Mouse (Mus musculus): ENCODE measurements at regions not wholly inside any gene's neighbourhood (a gene's known extent, or its start where the extent isn't known, plus 50 kb on each side); places are given as distances from the start of the nearest gene placed in this dataset.

- intact Hi-C loops (cut with DNase I): loop anchor here (10.0 kb wide), 1 partner anchor 127 kb away; no protein-coding TSS in a partner anchor
- no peak for DNase-seq (ENCODE audit: extremely low spot score in 1 of 2, low spot score in 2 of 2)
These were observed 88.6 kb upstream of the Tdrd3 start for GRCm38 (mm10) chr14:87327841-87328240.

GRCm38 (mm10) chr14:87337950-87338526 lies 78.4 kb upstream of the Tdrd3 start:
- peak in 1 of 2 experiments; percentile 11 for DNase-seq (ENCODE audit: extremely low spot score in 1 of 2, low spot score in 2 of 2)

GRCm38 (mm10) chr14:87344540-87344939 lies 71.9 kb upstream of the Tdrd3 start:
- DNase-seq (ENCODE audit: extremely low spot score in 1 of 2, low spot score in 2 of 2): no peak
- intact Hi-C loops (cut with DNase I): no loop called here

More at GRCm38 (mm10) chr14:87337950-87338526, 78.4 kb upstream of the Tdrd3 start:
- intact Hi-C loops (cut with DNase I): no loop called here

- intact Hi-C loops (cut with DNase I): no loop called here
- DNase-seq (ENCODE audit: extremely low spot score in 1 of 2, low spot score in 2 of 2): no peak
These were observed 69.6 kb upstream of the Tdrd3 start for GRCm38 (mm10) chr14:87346812-87347211.

- no peak for DNase-seq (ENCODE audit: extremely low spot score in 1 of 2, low spot score in 2 of 2)
- intact Hi-C loops (cut with DNase I): no loop called here
These were observed 67.6 kb upstream of the Tdrd3 start for GRCm38 (mm10) chr14:87348825-87349224.

GRCm38 (mm10) chr14:87365793-87366192 lies 50.6 kb upstream of the Tdrd3 start:
- DNase-seq (ENCODE audit: extremely low spot score in 1 of 2, low spot score in 2 of 2): no peak
- intact Hi-C loops (cut with DNase I): no loop called here
